Mouse (Mus musculus) heart, adult 2 months (tissue): ENCODE results near the gene Cct2. TPM values are rescaled to one million over a fixed set of nuclear protein-coding genes. Genes with fewer than 3 reads are reported as not detected.

Source experiments
- DNase-seq, 2 experiments: peaks; one replicate each; pipeline ENCODE4 v3.0.0; 2021
- H3K27ac ChIP-seq: fragments of 200-600 bp; 2 replicates; pipeline ENCODE4 v1.8.1; 2022
- H3K27me3 ChIP-seq: fragments of 200-500 bp; 2 replicates; pipeline ENCODE4 v1.6.1; 2012; ENCODE audit warnings: mild to moderate bottlenecking, low read length, inconsistent platforms, mixed read lengths; ENCODE audit not compliant: control insufficient read depth, insufficient read depth
- H3K36me3 ChIP-seq: fragments of 200-500 bp; 2 replicates; pipeline ENCODE4 v1.6.1; 2012; ENCODE audit warnings: low read length, inconsistent platforms; ENCODE audit not compliant: control insufficient read depth, insufficient read depth
- H3K4me1 ChIP-seq: fragments of 200-500 bp; 2 replicates; pipeline ENCODE4 v1.6.1; 2011; ENCODE audit warnings: low read length; ENCODE audit not compliant: control insufficient read depth, insufficient read depth
- H3K4me3 ChIP-seq: fragments of 200-600 bp; 2 replicates; pipeline ENCODE4 v1.8.1; 2022
- H3K79me2 ChIP-seq: fragments of 200-500 bp; replicated peaks from 2 replicates; pipeline ENCODE4 v1.6.1; 2012; ENCODE audit warnings: mild to moderate bottlenecking, inconsistent platforms, low read length, moderate library complexity, mixed read lengths; ENCODE audit not compliant: control insufficient read depth, insufficient read depth
- H3K9ac ChIP-seq: fragments of 200-500 bp; 2 replicates; pipeline ENCODE4 v1.6.1; 2012; ENCODE audit warnings: low read depth, mild to moderate bottlenecking, control low read depth, inconsistent platforms, low read length, mixed read lengths
- CTCF ChIP-seq: fragments of 200-600 bp; IDR thresholded peaks from 2 replicates; pipeline ENCODE4 v1.8.1; 2022; ENCODE audit warnings: antibody characterized with exemption, mild to moderate bottlenecking, moderate library complexity
- EP300 ChIP-seq: fragments of 200-500 bp; IDR thresholded peaks from 2 replicates; pipeline ENCODE4 v1.6.1; 2011; ENCODE audit warnings: low read depth, low read length, control low read depth; ENCODE audit not compliant: insufficient read depth
- POLR2A ChIP-seq: fragments of 200-500 bp; IDR thresholded peaks from 2 replicates; pipeline ENCODE4 v1.6.1; 2011; ENCODE audit warnings: mild to moderate bottlenecking, low read depth, low read length, control low read depth; ENCODE audit not compliant: insufficient read depth
- WGBS: fragments of 180-500 bp; shearing (Covaris S2); methylation state at CpG from one replicate; pipeline ENCODE4 v1.1.7; 2018; 5-methylcytosine and 5-hydroxymethylcytosine counted together
- intact Hi-C: fragments of 180-260 bp; cut with DNase I; formaldehyde crosslinking; loops from one replicate; pipeline ENCODE4 v1.15.1; 2025
- polyA plus RNA-seq: library from polyadenylated mRNA; depleted of rRNA; stranded (reverse); fragments of >200 nt; gene quantifications from 2 replicates; pipeline ENCODE4 v1.2.3, GENCODE M21; 2012
- total RNA-seq, 2 experiments: library from RNA; stranded (reverse); gene quantifications; 2 replicates each; pipeline ENCODE4 v1.2.3; 2021

Gene Cct2
- total and polyA plus RNA-seq, 3 experiments = 50.4 to 129 (median 123) TPM

- 52% methylated on average over 15 of the region's 15 CpGs for WGBS
- Histone ChIP-seq H3K36me3 (peaks cover 2% of the 10 kb centered on the region; the same call in 1 of the 2 replicates), H3K4me3 (no peak overlapping the region), H3K27me3 (no peaks in the 10 kb centered on the region), H3K27ac (no peak overlapping the region), H3K79me2 (no peaks in the 10 kb centered on the region; the same call in 1 of the 2 replicates), H3K4me1 (peaks cover 3% of the 10 kb centered on the region), H3K9ac (no peak overlapping the region)
- DNase-seq = peak in 1 of 2 experiments; percentile 31
- no peak for TF ChIP-seq POLR2A
- no peak for TF ChIP-seq EP300
- TF ChIP-seq CTCF = no peak
- intact Hi-C loops = loop anchor here (10.0 kb wide), 1 partner anchor 50 kb away; the partner anchor contains the start of gene Frs2
These were observed 31.1 kb upstream of the Cct2 start for GRCm38 (mm10) chr10:117094504-117095329.

- Histone ChIP-seq H3K27me3 (no peaks in the 10 kb centered on the region), H3K27ac (no peak overlapping the region), H3K9ac (no peak overlapping the region), H3K36me3 (no peaks in the 10 kb centered on the region), H3K79me2 (no peaks in the 10 kb centered on the region), H3K4me3 (no peak overlapping the region), H3K4me1 (no peaks in the 10 kb centered on the region)
- intact Hi-C loops = loop anchor here (10.0 kb wide), 1 partner anchor 55 kb away; the partner anchor contains the start of gene Frs2
- no peak for DNase-seq
- WGBS = 52% methylated on average over 4 of the region's 4 CpGs
- no peak for TF ChIP-seq CTCF
- TF ChIP-seq EP300 = no peak
- TF ChIP-seq POLR2A = no peak
These were observed 26.0 kb upstream of the Cct2 start for GRCm38 (mm10) chr10:117089628-117090027.

GRCm38 (mm10) chr10:117081914-117082359 lies 18.3 kb upstream of the Cct2 start:
- Histone ChIP-seq H3K9ac (no peak overlapping the region), H3K27ac (no peak overlapping the region; the same call in 1 of the 2 replicates), H3K4me3 (no peak overlapping the region), H3K79me2 (no peaks in the 10 kb centered on the region), H3K36me3 (no peaks in the 10 kb centered on the region), H3K27me3 (no peaks in the 10 kb centered on the region), H3K4me1 (no peaks in the 10 kb centered on the region; the same call in 1 of the 2 replicates)
- intact Hi-C loops = no loop called here
- TF ChIP-seq EP300 (no peak), CTCF (no peak), POLR2A (no peak)
- WGBS = 74% methylated on average over 2 of the region's 2 CpGs
- no peak for DNase-seq

GRCm38 (mm10) chr10:117081326-117081725 lies 17.7 kb upstream of the Cct2 start:
- intact Hi-C loops = no loop called here
- no peaks in the 10 kb centered on the region; the same call in 1 of the 2 replicates for H3K4me1 ChIP-seq
- DNase-seq = no peak
- WGBS = 90% methylated on average over 4 of the region's 4 CpGs
- H3K9ac ChIP-seq = no peak overlapping the region
- no peaks in the 10 kb centered on the region for H3K36me3 ChIP-seq
- H3K79me2 ChIP-seq = no peaks in the 10 kb centered on the region
- TF ChIP-seq POLR2A = no peak
- TF ChIP-seq CTCF = no peak
- no peak for TF ChIP-seq EP300
- no peak overlapping the region for H3K27ac ChIP-seq
- H3K4me3 ChIP-seq = no peak overlapping the region
- no peaks in the 10 kb centered on the region for H3K27me3 ChIP-seq

- no peaks in the 10 kb centered on the region for H3K79me2 ChIP-seq
- H3K4me3 ChIP-seq = no peak overlapping the region
- H3K36me3 ChIP-seq = no peaks in the 10 kb centered on the region
- H3K4me1 ChIP-seq = no peaks in the 10 kb centered on the region; the same call in 1 of the 2 replicates
- TF ChIP-seq CTCF = peak; percentile 66
- no peak for TF ChIP-seq EP300
- DNase-seq = no peak
- intact Hi-C loops = no loop called here
- 78% methylated on average over 6 of the region's 6 CpGs for WGBS
- no peak overlapping the region for H3K9ac ChIP-seq
- no peaks in the 10 kb centered on the region for H3K27me3 ChIP-seq
- H3K27ac ChIP-seq = no peak overlapping the region
These were observed 14.7 kb upstream of the Cct2 start for GRCm38 (mm10) chr10:117078284-117078683.

- Histone ChIP-seq H3K27me3 (no peaks in the 10 kb centered on the region), H3K79me2 (no peaks in the 10 kb centered on the region), H3K4me1 (no peaks in the 10 kb centered on the region), H3K4me3 (no peak overlapping the region), H3K27ac (no peak overlapping the region), H3K9ac (no peak overlapping the region), H3K36me3 (no peaks in the 10 kb centered on the region)
- WGBS = 60% methylated on average over 7 of the region's 7 CpGs
- intact Hi-C loops = no loop called here
- TF ChIP-seq EP300 = no peak
- TF ChIP-seq POLR2A = no peak
- no peak for TF ChIP-seq CTCF
- DNase-seq = no peak
These were observed 9.6 kb upstream of the Cct2 start for GRCm38 (mm10) chr10:117073176-117073575.
